20 mouse cellular contexts compared by ENCODE assay signal in genomic region chr17:50151208-50151723, GRCm38 (mm10). TPM values are rescaled to one million over a fixed set of nuclear protein-coding genes. Genes with fewer than 3 reads are reported as not detected.
DNase-seq lines count a peak whose midpoint lies in the region; ATAC-seq lines count a peak whose summit lies in the region.
"Had no signal": no experiment of that assay in that cellular context is flagged by ENCODE, and none has a peak within 500 bp of the region (broad histone marks: within the 10 kb centered on the region; RNA-seq: fewer than 3 reads in every experiment).

No protein-coding gene starts in this region.

- DNase-seq in hindbrain, embryonic 10.5 days (ENCODE audit: low spot score), result no peak
- DNase-seq in embryonic facial prominence, embryonic 14.5 days (ENCODE audit: low spot score), result no peak
- no peak for DNase-seq in left cerebral cortex, adult 9 months (ENCODE audit: low spot score in 2 of 2)
- DNase-seq: adrenal gland, adult 2 months; cerebellum, adult 2 months; cerebellum, postnatal 36 days; gastrocnemius, postnatal 25 days; liver, embryonic 13.5 days; lung, embryonic 14.5 days; lung, postnatal 36 days; right cerebral cortex, adult 18-20 months; thymus, postnatal 14 days had no signal

- peaks cover 18% of the 10 kb centered on the region for H3K4me1 ChIP-seq in hindbrain, embryonic 12.5 days
- peaks cover 13% of the 10 kb centered on the region for H3K4me1 ChIP-seq in hindbrain, embryonic 10.5 days (replicated peaks)
- peaks cover 3% of the 10 kb centered on the region for H3K4me1 ChIP-seq in embryonic facial prominence, embryonic 12.5 days
- H3K4me1 ChIP-seq in embryonic facial prominence, embryonic 14.5 days (ENCODE audit: control insufficient read depth, insufficient read depth, low read length), result 0 out of 2 replicates have a peak, but pooled peaks cover 7% of the 10 kb centered on the region
- H3K4me1 ChIP-seq in hindbrain, embryonic 16.5 days (ENCODE audit: control insufficient read depth, insufficient read depth, low read depth, low read length), result peaks cover 12% of the 10 kb centered on the region
- H3K4me1 ChIP-seq in intestine, embryonic 15.5 days (replicated peaks), result 0 out of 2 replicates have a peak, but pooled peaks cover 2% of the 10 kb centered on the region

- WGBS in hindbrain, embryonic 12.5 days, result 84% methylated on average over 7 of the region's 7 CpGs
- 86% methylated on average over 7 of the region's 7 CpGs for WGBS in hindbrain, embryonic 10.5 days
- 73% methylated on average over 7 of the region's 7 CpGs for WGBS in embryonic facial prominence, embryonic 12.5 days
- 80% methylated on average over 7 of the region's 7 CpGs for WGBS in embryonic facial prominence, embryonic 14.5 days
- WGBS in hindbrain, embryonic 16.5 days, result 72% methylated on average over 7 of the region's 7 CpGs
- WGBS in intestine, embryonic 15.5 days, result 89% methylated on average over 7 of the region's 7 CpGs

- no peaks in the 10 kb centered on the region for H3K36me3 ChIP-seq in hindbrain, embryonic 12.5 days
- no peaks in the 10 kb centered on the region for H3K36me3 ChIP-seq in hindbrain, embryonic 10.5 days
- H3K36me3 ChIP-seq in embryonic facial prominence, embryonic 12.5 days, result no peaks in the 10 kb centered on the region
- no peaks in the 10 kb centered on the region for H3K36me3 ChIP-seq in embryonic facial prominence, embryonic 14.5 days (ENCODE audit: control insufficient read depth, insufficient read depth, low read length)
- no peaks in the 10 kb centered on the region for H3K36me3 ChIP-seq in hindbrain, embryonic 16.5 days (ENCODE audit: control insufficient read depth, insufficient read depth, low read length)
- no peaks in the 10 kb centered on the region for H3K36me3 ChIP-seq in intestine, embryonic 15.5 days
- H3K36me3 ChIP-seq: kidney, embryonic 15.5 days; liver, embryonic 13.5 days had no signal

- H3K27ac ChIP-seq in hindbrain, embryonic 12.5 days, result peak overlapping the region; percentile 76
- H3K27ac ChIP-seq in hindbrain, embryonic 10.5 days, result no peak overlapping the region
- H3K27ac ChIP-seq in embryonic facial prominence, embryonic 12.5 days, result no peak overlapping the region
- no peak overlapping the region for H3K27ac ChIP-seq in embryonic facial prominence, embryonic 14.5 days (replicated peaks; ENCODE audit: low read depth, low read length)
- H3K27ac ChIP-seq in hindbrain, embryonic 16.5 days (ENCODE audit: low read depth, low read length), result 0 out of 2 replicates have a peak overlapping the region, but pooled peaks have one; percentile 8
- H3K27ac ChIP-seq in intestine, embryonic 15.5 days, result no peak overlapping the region
- H3K27ac ChIP-seq: limb, embryonic 13.5 days; liver, embryonic 13.5 days had no signal

- no peaks in the 10 kb centered on the region for H3K9me3 ChIP-seq in hindbrain, embryonic 12.5 days (replicated peaks)
- no peaks in the 10 kb centered on the region for H3K9me3 ChIP-seq in hindbrain, embryonic 10.5 days
- H3K9me3 ChIP-seq in embryonic facial prominence, embryonic 12.5 days, result no peaks in the 10 kb centered on the region
- H3K9me3 ChIP-seq in embryonic facial prominence, embryonic 14.5 days (ENCODE audit: control insufficient read depth, low read length), result no peaks in the 10 kb centered on the region
- no peaks in the 10 kb centered on the region for H3K9me3 ChIP-seq in hindbrain, embryonic 16.5 days (ENCODE audit: control insufficient read depth, low read length)
- no peaks in the 10 kb centered on the region for H3K9me3 ChIP-seq in intestine, embryonic 15.5 days
- H3K9me3 ChIP-seq: kidney, embryonic 15.5 days; liver, embryonic 13.5 days had no signal

- H3K9ac ChIP-seq in hindbrain, embryonic 12.5 days, result no peak overlapping the region
- no peak overlapping the region for H3K9ac ChIP-seq in embryonic facial prominence, embryonic 12.5 days
- no peak overlapping the region for H3K9ac ChIP-seq in embryonic facial prominence, embryonic 14.5 days (ENCODE audit: low read depth, low read length)
- no peak overlapping the region for H3K9ac ChIP-seq in hindbrain, embryonic 16.5 days (ENCODE audit: low read depth, low read length)
- no peak overlapping the region for H3K9ac ChIP-seq in intestine, embryonic 15.5 days
- H3K9ac ChIP-seq: kidney, embryonic 15.5 days; limb, embryonic 13.5 days; liver, embryonic 13.5 days; lung, embryonic 14.5 days had no signal

- no peak overlapping the region for H3K4me2 ChIP-seq in hindbrain, embryonic 12.5 days (replicated peaks)
- H3K4me2 ChIP-seq in embryonic facial prominence, embryonic 12.5 days (replicated peaks), result no peak overlapping the region
- no peak overlapping the region for H3K4me2 ChIP-seq in embryonic facial prominence, embryonic 14.5 days (ENCODE audit: low read depth, low read length)
- no peak overlapping the region for H3K4me2 ChIP-seq in hindbrain, embryonic 16.5 days (ENCODE audit: low read length)
- H3K4me2 ChIP-seq in intestine, embryonic 15.5 days (replicated peaks), result no peak overlapping the region
- H3K4me2 ChIP-seq: limb, embryonic 13.5 days; liver, embryonic 13.5 days; lung, embryonic 14.5 days had no signal

- no peaks in the 10 kb centered on the region for H3K27me3 ChIP-seq in hindbrain, embryonic 12.5 days
- H3K27me3 ChIP-seq in hindbrain, embryonic 10.5 days (ENCODE audit: insufficient read depth, poor library complexity, severe bottlenecking), result no peaks in the 10 kb centered on the region
- no peaks in the 10 kb centered on the region for H3K27me3 ChIP-seq in embryonic facial prominence, embryonic 12.5 days
- H3K27me3 ChIP-seq in embryonic facial prominence, embryonic 14.5 days (replicated peaks; ENCODE audit: control insufficient read depth, insufficient read depth, low read length), result no peaks in the 10 kb centered on the region
- no peaks in the 10 kb centered on the region for H3K27me3 ChIP-seq in hindbrain, embryonic 16.5 days (replicated peaks; ENCODE audit: control insufficient read depth, insufficient read depth, low read length)
- H3K27me3 ChIP-seq in intestine, embryonic 15.5 days (replicated peaks), result no peaks in the 10 kb centered on the region
- H3K27me3 ChIP-seq: kidney, embryonic 15.5 days; limb, embryonic 13.5 days; liver, embryonic 13.5 days had no signal

- no peak for ATAC-seq in hindbrain, embryonic 12.5 days (ENCODE audit: low FRiP score)
- ATAC-seq in embryonic facial prominence, embryonic 12.5 days (ENCODE audit: insufficient number of reproducible peaks, insufficient read depth, low FRiP score, low TSS enrichment), result 0 out of 2 replicates have a peak, but pooled peaks have one; percentile 10
- peak; percentile 82 for ATAC-seq in embryonic facial prominence, embryonic 14.5 days (ENCODE audit: low read depth)
- no peak for ATAC-seq in hindbrain, embryonic 16.5 days
- no peak for ATAC-seq in intestine, embryonic 15.5 days

- no peak overlapping the region for H3K4me3 ChIP-seq in hindbrain, embryonic 12.5 days
- no peak overlapping the region for H3K4me3 ChIP-seq in hindbrain, embryonic 10.5 days
- no peak overlapping the region for H3K4me3 ChIP-seq in embryonic facial prominence, embryonic 12.5 days
- H3K4me3 ChIP-seq in embryonic facial prominence, embryonic 14.5 days (ENCODE audit: low read depth, low read length), result no peak overlapping the region
- H3K4me3 ChIP-seq in hindbrain, embryonic 16.5 days (ENCODE audit: low read length), result no peak overlapping the region
- H3K4me3 ChIP-seq in intestine, embryonic 15.5 days (replicated peaks), result no peak overlapping the region
- H3K4me3 ChIP-seq: erythroblast, embryonic 14.5 days; kidney, embryonic 15.5 days; limb, embryonic 13.5 days; liver, embryonic 13.5 days; myocyte had no signal

RNA-seq across cellular contexts. Expression of gene Rftn1, which starts 39.2 kb away (rescaled TPM):
- polyA plus RNA-seq in hindbrain, embryonic 12.5 days (2016; fragmentation: Nextera tagmentation; extraction: Ambion mirVana), result 8.3 and 10.4 TPM in 2 replicates
- polyA plus RNA-seq in hindbrain, embryonic 10.5 days (2016; fragmentation: Nextera tagmentation; extraction: Ambion mirVana), result 4.9 and 7.6 TPM in 2 replicates
- polyA plus RNA-seq in embryonic facial prominence, embryonic 12.5 days (2016; fragmentation: Nextera tagmentation; extraction: Ambion mirVana), result 12.1 and 13.0 TPM in 2 replicates
- polyA plus RNA-seq in embryonic facial prominence, embryonic 14.5 days (2014; fragmentation: Nextera tagmentation; extraction: Ambion mirVana), result 14.4 and 15.5 TPM in 2 replicates
- 21.1 and 24.3 TPM in 2 replicates for polyA plus RNA-seq in hindbrain, embryonic 16.5 days (2015; fragmentation: Nextera tagmentation; extraction: Ambion mirVana)
- polyA plus RNA-seq in intestine, embryonic 15.5 days (2015; fragmentation: Nextera tagmentation; extraction: Ambion mirVana), result 10.1 and 10.5 TPM in 2 replicates

Comparison
In these comparisons a context has a peak if more than half of its experiments do, and no peak if none do; other contexts are left out.
1. H3K27ac ChIP-seq: peak in hindbrain, embryonic 12.5 days (single experiment) and hindbrain, embryonic 16.5 days (single experiment); none in hindbrain, embryonic 10.5 days (single experiment), embryonic facial prominence, embryonic 12.5 days (single experiment), embryonic facial prominence, embryonic 14.5 days (single experiment) and intestine, embryonic 15.5 days (single experiment).
2. ATAC-seq: peak in embryonic facial prominence, embryonic 12.5 days (single experiment) and embryonic facial prominence, embryonic 14.5 days (single experiment); none in hindbrain, embryonic 12.5 days (single experiment), hindbrain, embryonic 16.5 days (single experiment) and intestine, embryonic 15.5 days (single experiment).